Mouse (Mus musculus): Measurements from ENCODE around the gene Mrpl45.

Mrpl45 gene

GRCm38 (mm10) chr11:97336238-97336637, 20.7 kb downstream of the Mrpl45 start:
- ChIA-PET POLR2A (interaction anchor here (0.5 to 4.0 kb wide), 17 partner anchors 8 to 262 kb away, joined by 3 to 15 read pairs (median 3); partner anchors contain the start of genes Mrpl45 (in 2 of the 4) and Socs7 (in 1 of the 4)), CTCF (interaction anchor here (0.5 to 1.8 kb wide), 14 partner anchors 7 to 153 kb away, joined by 3 to 8 read pairs (median 4); no protein-coding TSS in a partner anchor)

DNA sequence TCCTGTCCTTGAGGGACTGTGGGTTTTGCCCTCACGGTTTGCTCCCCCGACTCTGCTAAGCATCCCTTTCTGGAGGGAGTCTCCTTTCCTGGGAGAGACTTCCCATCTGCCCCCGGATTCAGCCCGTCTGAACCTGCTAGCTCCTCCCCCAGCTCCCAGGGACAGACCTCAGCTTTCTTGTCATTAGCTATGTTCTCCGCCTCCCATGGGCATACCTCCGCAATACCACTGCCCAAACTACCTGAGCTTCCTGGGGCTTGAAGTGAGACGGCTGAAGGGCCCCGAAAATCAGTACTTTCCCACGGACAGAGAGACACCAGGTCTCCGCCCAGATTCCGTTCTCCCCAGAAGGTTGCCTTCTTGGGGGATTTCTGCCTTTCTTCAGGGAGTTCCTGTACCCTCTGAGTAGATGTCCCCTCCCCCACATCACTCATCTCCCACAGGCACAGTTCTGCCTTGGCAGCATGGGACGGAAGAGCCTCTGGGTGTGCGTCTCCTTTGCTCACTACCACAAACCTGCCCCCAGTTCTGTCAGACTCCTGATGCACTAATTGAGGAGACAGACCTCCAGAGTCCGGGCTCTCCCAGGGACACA, 21.3 kb downstream of the Mrpl45 start:
- ChIA-PET POLR2A (interaction anchor here (0.5 to 4.0 kb wide), 13 partner anchors 9 to 53 kb away, joined by 3 to 15 read pairs (median 4); partner anchors contain the start of genes Mrpl45 (in 2 of the 4) and Socs7 (in 1 of the 4)), CTCF (interaction anchor here (0.5 to 1.7 kb wide), 13 partner anchors 7 to 481 kb away, joined by 3 to 8 read pairs (median 5); no protein-coding TSS in a partner anchor)

DNA sequence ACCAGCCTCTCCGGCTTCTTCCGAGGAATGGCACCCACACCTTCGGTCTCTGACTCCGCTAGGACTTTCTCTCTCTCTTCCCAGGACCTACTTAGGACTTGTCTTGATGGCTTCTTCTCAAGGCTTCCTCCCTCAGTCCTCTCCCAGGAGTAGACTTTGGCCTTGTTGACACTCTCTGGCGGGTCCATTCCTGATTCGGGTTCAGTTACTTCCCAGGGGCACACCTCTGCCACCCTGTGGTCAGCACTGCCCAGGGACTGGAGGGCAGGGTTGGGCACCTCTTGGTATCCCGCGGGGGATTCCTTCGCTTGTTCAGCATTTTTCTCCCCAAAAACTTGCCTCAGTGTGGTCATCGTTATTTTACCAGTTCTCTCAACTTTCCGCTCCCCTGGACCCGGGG, 21.8 kb downstream of the Mrpl45 start:
- CTCF ChIA-PET: interaction anchor here (0.5 to 1.7 kb wide), 5 partner anchors 9 to 28 kb away, joined by 3 to 8 read pairs (median 7); no protein-coding TSS in a partner anchor
- POLR2A ChIA-PET: interaction anchor here (0.8 to 4.0 kb wide), 5 partner anchors 9 to 25 kb away, joined by 3 to 15 read pairs (median 4); partner anchors contain the start of gene Socs7 (in 1 of the 4)

DNA sequence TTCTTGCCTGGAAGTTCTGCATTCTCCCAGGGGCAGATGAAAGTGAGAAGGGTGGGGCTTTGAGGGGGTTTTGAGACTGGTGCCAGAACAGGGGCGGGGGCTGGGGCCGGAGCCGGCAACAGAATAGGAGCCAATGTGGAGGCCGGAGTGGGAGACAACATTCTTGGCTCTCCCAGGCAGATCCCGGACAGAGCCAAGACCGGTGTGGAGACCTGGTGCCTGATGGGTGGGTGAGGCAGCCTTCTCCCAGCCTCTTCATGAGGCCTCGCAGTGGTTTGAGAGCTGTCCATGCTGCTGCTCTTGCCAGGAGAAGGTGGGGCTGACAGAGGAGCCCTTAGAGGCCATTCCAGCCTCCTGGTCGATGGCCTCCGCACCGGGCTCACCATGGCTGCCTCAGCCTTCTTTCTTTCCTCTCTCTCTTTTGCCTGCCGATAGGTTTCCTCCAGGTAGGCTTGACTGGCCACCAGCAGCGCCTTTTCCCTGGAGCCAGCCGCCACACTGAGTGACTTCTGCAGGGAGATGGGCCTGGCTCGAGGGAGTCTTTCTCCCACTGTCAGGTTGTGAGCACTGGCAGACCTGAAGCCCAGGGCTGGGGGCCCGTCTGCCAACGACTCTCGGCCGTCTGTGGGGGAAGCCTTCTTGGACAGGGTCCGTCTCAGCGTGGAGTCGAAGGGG, 22.9 kb downstream of the Mrpl45 start:
- ChIA-PET POLR2A (interaction anchor here in 2 of 4 experiments (0.9 to 1.0 kb wide), 3 partner anchors 10 to 409 kb away, joined by 3 to 6 read pairs (median 4); no protein-coding TSS in a partner anchor), CTCF (interaction anchor here in 2 of 4 experiments (0.6 to 1.0 kb wide), 2 partner anchors 10 to 620 kb away, joined by 3 read pairs; no protein-coding TSS in a partner anchor)

GRCm38 (mm10) chr11:97338977-97339315, 23.4 kb downstream of the Mrpl45 start:
- POLR2A ChIA-PET: interaction anchor here in 3 of 4 experiments (0.5 to 1.0 kb wide), 6 partner anchors 10 to 410 kb away, joined by 3 to 6 read pairs (median 4); no protein-coding TSS in a partner anchor
- CTCF ChIA-PET: interaction anchor here in 1 of 4 experiments (0.5 to 0.6 kb wide), 2 partner anchors 168 to 619 kb away, joined by 3 to 4 read pairs; no protein-coding TSS in a partner anchor

DNA sequence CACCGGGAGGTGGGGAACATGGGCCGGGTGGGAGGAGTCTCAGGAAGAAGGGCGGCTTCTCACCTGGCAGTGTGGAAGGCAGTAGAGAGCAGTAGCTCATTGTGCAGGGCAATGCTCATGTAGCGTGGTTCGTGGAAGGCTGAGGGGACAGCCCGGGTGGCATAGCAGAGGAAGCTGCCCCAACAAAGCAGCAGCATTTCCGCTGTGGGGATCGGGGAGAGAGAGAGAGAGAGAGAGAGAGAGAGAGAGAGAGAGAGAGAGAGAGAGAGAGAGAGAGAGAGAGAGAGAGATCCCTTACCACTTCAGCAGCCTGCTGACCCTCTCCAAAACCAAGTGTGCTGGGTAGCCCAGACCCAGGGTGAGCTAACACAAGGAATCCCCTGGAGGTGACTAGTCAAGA, 27.7 kb downstream of the Mrpl45 start:
- CTCF ChIA-PET: interaction anchor here (0.5 to 3.3 kb wide), 47 partner anchors 7 to 895 kb away, joined by 3 to 35 read pairs (median 4); partner anchors contain the start of genes Kpnb1 (in 1 of the 4) and Socs7 (in 1 of the 4)
- POLR2A ChIA-PET: interaction anchor here (0.6 to 3.3 kb wide), 26 partner anchors 8 to 616 kb away, joined by 3 to 24 read pairs (median 5); partner anchors contain the start of genes Mrpl45 (in 3 of the 4), Arhgap23 (in 1 of the 4) and Socs7 (in 1 of the 4)

DNA sequence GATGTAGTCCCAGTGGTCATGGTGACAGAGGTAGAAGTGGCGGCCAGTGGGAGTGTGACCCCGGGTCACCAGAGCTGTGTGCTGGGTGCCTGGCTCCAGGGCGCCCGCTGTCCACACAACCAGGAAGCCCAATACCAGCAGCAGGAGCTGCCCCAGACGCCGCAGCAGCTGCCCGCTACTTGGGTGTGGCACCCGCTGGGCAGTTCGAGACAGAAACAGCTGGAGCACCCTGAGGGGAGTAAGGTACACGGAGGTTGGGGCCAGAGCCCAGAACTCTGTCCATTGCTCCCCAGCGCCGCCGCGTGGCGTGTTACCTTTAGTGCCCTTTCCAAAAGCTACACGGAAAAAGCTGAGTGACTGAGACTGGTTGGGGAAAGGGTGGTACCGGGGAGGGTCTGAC, 28.1 kb downstream of the Mrpl45 start:
- ChIA-PET POLR2A (interaction anchor here (0.6 to 3.3 kb wide), 36 partner anchors 8 to 616 kb away, joined by 3 to 24 read pairs (median 4); partner anchors contain the start of genes Mrpl45 (in 3 of the 4), Arhgap23 (in 1 of the 4) and Socs7 (in 1 of the 4)), CTCF (interaction anchor here (0.5 to 3.3 kb wide), 65 partner anchors 8 to 895 kb away, joined by 3 to 35 read pairs (median 4); partner anchors contain the start of genes Kpnb1 (in 1 of the 4) and Socs7 (in 1 of the 4))

DNA sequence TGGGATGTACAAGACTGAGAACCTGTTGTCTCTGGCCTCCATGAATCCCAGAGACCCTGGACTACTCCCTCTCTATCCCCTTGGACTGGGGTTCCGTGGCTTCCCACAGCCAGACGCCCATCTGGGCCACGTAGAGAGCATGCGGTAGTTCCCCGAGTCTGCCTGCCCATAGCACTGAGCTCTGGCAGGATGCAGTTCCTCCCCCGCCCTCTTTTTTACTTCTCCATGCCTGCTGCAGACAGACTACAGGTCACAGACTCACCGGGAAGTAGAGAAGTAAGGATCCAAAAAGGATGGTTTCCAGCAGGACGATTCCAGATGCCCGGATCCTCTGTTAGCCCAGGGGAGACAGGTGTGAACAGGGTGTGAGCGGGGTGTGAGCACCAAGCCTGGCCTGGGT, 29.9 kb downstream of the Mrpl45 start:
- CTCF ChIA-PET: interaction anchor here (0.6 to 3.3 kb wide), 13 partner anchors 9 to 455 kb away, joined by 3 to 35 read pairs (median 4); partner anchors contain the start of gene Socs7 (in 1 of the 4)

GRCm38 (mm10) chr11:97346383-97346782, 30.9 kb downstream of the Mrpl45 start:
- CTCF ChIA-PET: interaction anchor here in 3 of 4 experiments (0.5 to 2.3 kb wide), 6 partner anchors 8 to 447 kb away, joined by 3 to 12 read pairs (median 4); no protein-coding TSS in a partner anchor
- POLR2A ChIA-PET: interaction anchor here in 2 of 4 experiments (1.0 to 3.3 kb wide), 4 partner anchors 11 to 69 kb away, joined by 3 to 24 read pairs (median 8); partner anchors contain the start of gene Arhgap23 (in 1 of the 2)

More for the DNA sequence above, 29.9 kb downstream of the Mrpl45 start:
- POLR2A ChIA-PET: interaction anchor here in 3 of 4 experiments (0.6 to 3.3 kb wide), 13 partner anchors 9 to 255 kb away, joined by 3 to 24 read pairs (median 4); partner anchors contain the start of genes Arhgap23 (in 1 of the 3) and Mrpl45 (in 1 of the 3)

DNA sequence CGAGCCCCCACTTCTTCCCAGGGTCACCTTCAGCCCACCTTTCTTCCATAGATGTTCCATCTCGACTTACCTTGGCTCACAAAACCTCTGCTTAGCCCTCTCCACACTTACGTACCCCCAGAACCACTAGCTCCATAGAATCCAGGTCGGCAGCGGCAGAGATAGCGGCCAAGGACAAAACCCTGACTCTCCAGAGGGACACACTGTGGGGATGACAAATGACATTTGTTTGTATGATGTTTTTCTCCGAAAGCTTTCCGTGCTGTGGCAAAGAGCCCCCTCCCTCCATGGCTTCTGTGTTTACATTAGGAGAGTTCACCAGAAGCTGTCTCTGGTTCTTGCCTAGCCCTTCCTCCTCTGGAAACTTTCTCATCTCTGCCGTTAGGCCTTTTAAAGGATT, 31.8 kb downstream of the Mrpl45 start:
- ChIA-PET POLR2A (interaction anchor here in 2 of 4 experiments (0.6 to 1.6 kb wide), 5 partner anchors 15 to 277 kb away, joined by 3 to 8 read pairs (median 3); partner anchors contain the start of genes Arhgap23 (in 1 of the 2) and Socs7 (in 1 of the 2)), CTCF (interaction anchor here in 3 of 4 experiments (0.6 to 2.3 kb wide), 9 partner anchors 11 to 1140 kb away, joined by 3 to 7 read pairs (median 3); partner anchors contain the start of gene Socs7 (in 1 of the 3))

DNA sequence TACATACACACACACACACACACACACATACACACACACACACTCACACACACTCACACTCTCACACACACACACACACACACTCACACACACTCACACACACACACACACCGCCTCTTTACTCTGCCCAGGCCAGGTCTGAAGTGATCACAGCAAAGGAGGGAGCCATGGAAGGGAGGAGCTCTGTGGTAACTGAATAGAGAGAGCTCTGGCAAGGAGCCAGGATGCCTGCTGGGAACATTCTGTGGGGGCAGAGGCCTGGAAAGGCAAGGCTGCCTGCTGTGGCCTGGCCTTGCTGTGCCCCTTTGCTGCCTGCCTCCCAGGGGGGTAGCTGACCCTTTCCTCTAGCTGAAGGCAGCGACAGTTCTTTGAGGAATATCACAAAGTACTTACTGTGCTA, 34.5 kb downstream of the Mrpl45 start:
- ChIA-PET POLR2A (interaction anchor here in 3 of 4 experiments (0.5 to 1.5 kb wide), 16 partner anchors 11 to 438 kb away, joined by 3 to 6 read pairs (median 3); partner anchors contain the start of genes Lrrc46 (in 1 of the 3), Mrpl10 (in 1 of the 3) and Socs7 (in 1 of the 3)), CTCF (interaction anchor here in 1 of 4 experiments (0.5 to 1.4 kb wide), 5 partner anchors 10 to 104 kb away, joined by 3 to 6 read pairs (median 4); no protein-coding TSS in a partner anchor)

GRCm38 (mm10) chr11:97352027-97352684, 36.6 kb downstream of the Mrpl45 start, which contains the start of gene Gpr179:
TSS of gene Gpr179 (minus strand) at chr11:97352077.
- POLR2A ChIA-PET: interaction anchor here in 1 of 4 experiments (0.9 kb wide), 1 partner anchor 22 kb away, joined by 3 read pairs; no protein-coding TSS in a partner anchor
- CTCF ChIA-PET: interaction anchor here in 2 of 4 experiments (0.6 to 0.8 kb wide), 2 partner anchors 21 to 456 kb away, joined by 3 to 8 read pairs; no protein-coding TSS in a partner anchor

DNA sequence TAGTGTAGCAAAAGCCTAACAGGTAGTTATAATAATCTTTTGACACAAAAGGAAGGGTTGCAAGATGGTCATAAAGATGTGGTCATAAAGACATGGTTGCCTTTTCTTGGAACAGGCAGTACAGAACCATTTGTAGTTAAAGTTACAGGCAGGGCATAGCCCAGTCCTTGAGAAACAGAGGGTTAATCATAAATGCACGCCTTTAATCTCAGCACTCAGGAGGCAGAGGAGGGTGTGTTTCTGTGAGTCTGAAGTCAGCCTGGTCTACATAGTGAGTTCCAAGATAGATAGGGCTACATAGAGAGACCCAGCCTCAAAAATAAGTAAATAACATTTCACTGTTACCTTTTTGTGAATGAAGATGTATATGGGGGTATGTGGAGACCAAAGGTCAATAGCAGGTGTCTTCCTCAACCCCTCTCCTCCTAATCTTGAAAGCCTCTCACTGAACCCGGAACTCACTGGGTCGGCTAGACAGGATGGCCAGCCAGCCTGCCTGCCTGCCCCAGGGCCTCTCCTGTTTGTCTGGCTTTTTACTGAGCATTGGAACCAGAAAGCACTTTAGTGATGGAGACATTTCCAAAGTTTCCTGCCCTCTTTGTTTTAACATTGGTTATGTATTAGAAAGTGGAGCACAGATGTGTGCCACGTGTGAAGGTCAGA, 37.5 kb downstream of the Mrpl45 start:
- CTCF ChIA-PET: no interaction called here
- POLR2A ChIA-PET: interaction anchor here in 1 of 4 experiments (0.9 to 1.5 kb wide), 2 partner anchors 23 to 33 kb away, joined by 3 read pairs; no protein-coding TSS in a partner anchor

GRCm38 (mm10) chr11:97354646-97355045, 39.1 kb downstream of the Mrpl45 start:
- ChIA-PET POLR2A (interaction anchor here in 3 of 4 experiments (0.5 to 1.6 kb wide), 8 partner anchors 10 to 114 kb away, joined by 3 to 4 read pairs (median 3); no protein-coding TSS in a partner anchor), CTCF (interaction anchor here (0.6 to 1.3 kb wide), 9 partner anchors 9 to 458 kb away, joined by 3 to 4 read pairs (median 3); no protein-coding TSS in a partner anchor)

GRCm38 (mm10) chr11:97355247-97355646, 39.7 kb downstream of the Mrpl45 start:
- ChIA-PET POLR2A (interaction anchor here in 3 of 4 experiments (0.5 to 1.6 kb wide), 9 partner anchors 11 to 114 kb away, joined by 3 to 4 read pairs (median 3); no protein-coding TSS in a partner anchor), CTCF (interaction anchor here (0.6 to 1.3 kb wide), 9 partner anchors 9 to 458 kb away, joined by 3 to 4 read pairs (median 3); no protein-coding TSS in a partner anchor)

DNA sequence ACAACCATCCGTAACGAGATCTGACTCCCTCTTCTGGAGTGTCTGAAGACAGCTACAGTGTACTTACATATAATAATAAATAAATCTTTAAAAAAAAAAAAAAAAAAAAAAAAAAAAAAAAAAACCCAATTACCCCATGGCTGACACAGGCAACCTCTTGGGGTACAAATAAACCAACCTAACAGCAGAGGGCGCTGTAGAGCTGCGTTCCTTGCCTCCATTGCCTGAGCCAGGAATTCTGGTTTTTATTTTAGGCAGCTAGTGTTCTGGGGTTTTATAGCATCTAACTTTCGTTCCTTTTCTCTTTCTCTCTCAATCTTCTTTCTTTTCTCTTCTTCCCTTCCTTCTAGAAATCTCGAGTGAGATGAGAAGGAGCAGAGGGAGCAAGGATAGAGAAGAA, 42.1 kb downstream of the Mrpl45 start:
- POLR2A ChIA-PET: interaction anchor here in 3 of 4 experiments (0.7 to 1.8 kb wide), 9 partner anchors 9 to 307 kb away, joined by 3 to 4 read pairs (median 3); no protein-coding TSS in a partner anchor

More for the DNA sequence above, 42.1 kb downstream of the Mrpl45 start:
- CTCF ChIA-PET: interaction anchor here (0.5 to 2.8 kb wide), 31 partner anchors 10 to 1000 kb away, joined by 3 to 28 read pairs (median 3); no protein-coding TSS in a partner anchor
